Mouse (Mus musculus) E14TG2a.4 (cell line): ENCODE measurements at regions not wholly inside any gene's neighbourhood (a gene's known extent, or its start where the extent isn't known, plus 50 kb on each side); places are given as distances from the start of the nearest gene placed in this dataset.

Experiments used
- H3K27me3 ChIP-seq: 2 replicates; pipeline ENCODE4 v1.6.1; 2014; ENCODE audit warnings: low read length, control low read depth; ENCODE audit not compliant: insufficient read depth
- H3K36me3 ChIP-seq: 2 replicates; pipeline ENCODE4 v1.6.1; 2014; ENCODE audit warnings: low read length, control low read depth; ENCODE audit not compliant: insufficient read depth
- H3K4me1 ChIP-seq: replicated peaks from 2 replicates; pipeline ENCODE4 v1.6.1; 2014; ENCODE audit warnings: low read depth, low read length, control low read depth
- H3K4me3 ChIP-seq: replicated peaks from 2 replicates; pipeline ENCODE4 v1.5.1; 2014; ENCODE audit warnings: mild to moderate bottlenecking, low read length
- H3K9me3 ChIP-seq: 2 replicates; pipeline ENCODE4 v1.6.1; 2014; ENCODE audit warnings: low read length, control low read depth
- CTCF ChIP-seq: conservative IDR thresholded peaks from 2 replicates; pipeline ENCODE4 v1.5.1; 2014; ENCODE audit warnings: low read length
- NANOG ChIP-seq: IDR thresholded peaks from 2 replicates; pipeline ENCODE4 v1.6.1; 2014; ENCODE audit warnings: borderline replicate concordance, low read length, mixed read lengths
- POU5F1 ChIP-seq: IDR thresholded peaks from 2 replicates; pipeline ENCODE4 v1.6.1; 2014; ENCODE audit warnings: low read length, borderline replicate concordance

DNA sequence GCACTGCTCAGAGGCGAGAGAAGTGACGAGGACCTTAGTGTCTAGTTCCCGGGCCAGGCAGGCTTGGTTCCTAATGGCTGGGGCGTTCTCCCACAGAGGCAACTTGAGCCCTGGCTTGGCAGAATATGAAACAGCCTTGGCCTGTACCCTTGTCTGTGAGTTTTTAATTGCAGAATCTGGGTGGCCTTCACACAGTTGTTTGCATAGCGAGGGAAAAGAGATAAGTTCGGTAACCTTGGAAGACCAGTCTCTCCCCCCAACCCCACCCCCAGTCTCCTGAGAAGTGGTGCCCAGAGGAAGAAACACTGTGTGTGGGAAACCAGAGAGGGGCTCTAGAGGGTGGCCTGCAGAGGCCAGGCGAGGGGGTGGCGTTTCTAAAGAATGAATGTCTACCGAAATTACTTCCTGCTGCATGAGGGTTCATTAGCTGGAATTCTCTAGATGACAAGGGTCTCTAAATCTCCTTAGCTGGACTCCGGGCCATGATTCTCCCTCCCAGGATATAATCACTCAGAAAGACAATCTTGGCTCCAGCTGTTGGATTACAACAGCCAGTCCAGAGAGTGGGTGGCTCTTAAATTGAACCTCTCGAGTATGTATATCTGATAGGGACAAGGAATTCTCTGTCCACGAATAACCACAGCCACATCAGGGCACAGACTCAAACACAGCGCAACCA, 142.8 kb downstream of the Gm10260 start:
- no peaks in the 10 kb centered on the region for H3K9me3 ChIP-seq
- peak overlapping the region; percentile 24; the same call in 1 of the 2 replicates for H3K4me3 ChIP-seq
- no peaks in the 10 kb centered on the region for H3K27me3 ChIP-seq
- peaks cover 60% of the 10 kb centered on the region for H3K36me3 ChIP-seq
- H3K4me1 ChIP-seq, result peaks cover 34% of the 10 kb centered on the region
- TF ChIP-seq NANOG (no peak), CTCF (no peak), POU5F1 (no peak)

DNA sequence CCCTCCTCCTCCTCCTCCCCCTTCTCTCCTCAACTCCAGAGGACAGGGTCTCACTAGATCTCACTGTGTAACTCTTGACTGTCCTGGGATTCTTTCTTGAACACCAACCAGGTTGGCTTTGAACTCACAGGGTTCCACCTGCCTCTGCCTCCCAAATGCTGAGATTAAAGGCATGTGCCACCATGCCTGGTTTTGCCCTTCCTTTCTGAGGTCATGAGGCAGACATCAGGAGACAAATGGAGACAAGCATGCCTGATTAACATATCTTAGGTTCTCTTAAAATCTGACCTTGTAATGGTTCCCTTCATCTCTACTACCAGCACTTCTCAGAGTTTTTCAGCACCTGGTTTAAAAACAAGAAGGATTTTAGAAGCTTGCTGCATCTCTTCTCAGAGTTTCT, 143.5 kb downstream of the Gm10260 start:
- H3K4me3 ChIP-seq, result peak overlapping the region; percentile 24; the same call in 1 of the 2 replicates
- peaks cover 34% of the 10 kb centered on the region for H3K4me1 ChIP-seq
- H3K36me3 ChIP-seq, result peaks cover 58% of the 10 kb centered on the region
- no peaks in the 10 kb centered on the region for H3K27me3 ChIP-seq
- H3K9me3 ChIP-seq, result no peaks in the 10 kb centered on the region
- TF ChIP-seq CTCF, result no peak
- peak; percentile 64; the same call in 1 of the 2 replicates for TF ChIP-seq NANOG

DNA sequence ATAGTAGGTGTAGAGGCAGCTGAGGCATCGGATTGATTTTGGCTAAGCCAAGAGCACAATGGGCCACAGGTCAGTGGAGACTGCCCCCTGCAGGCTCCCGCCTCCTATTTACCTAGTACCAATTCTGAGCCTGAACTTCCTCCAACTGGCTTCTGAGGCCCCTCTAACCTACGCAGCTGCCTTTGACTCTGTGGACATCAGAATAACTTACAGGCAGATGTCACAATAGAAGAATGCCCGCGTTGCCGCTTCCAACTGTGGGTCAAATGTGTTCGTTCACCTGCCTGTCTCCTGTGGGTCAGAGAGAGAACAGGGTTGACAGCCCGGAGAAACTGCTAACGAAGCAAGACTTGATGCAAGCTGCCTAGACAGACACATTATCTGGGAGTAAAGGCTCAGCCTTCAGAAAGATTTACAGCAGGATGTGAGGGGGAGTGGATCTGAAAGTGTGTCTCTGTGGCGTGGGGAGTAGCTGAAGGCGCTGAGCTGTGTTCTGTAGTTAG, 153.2 kb downstream of the Gm10260 start:
- peak; percentile 54 for TF ChIP-seq CTCF
- no peak for TF ChIP-seq NANOG
- Histone ChIP-seq H3K4me3 (no peak overlapping the region), H3K36me3 (peaks cover 42% of the 10 kb centered on the region), H3K27me3 (no peaks in the 10 kb centered on the region), H3K9me3 (no peaks in the 10 kb centered on the region), H3K4me1 (peaks cover 55% of the 10 kb centered on the region)

DNA sequence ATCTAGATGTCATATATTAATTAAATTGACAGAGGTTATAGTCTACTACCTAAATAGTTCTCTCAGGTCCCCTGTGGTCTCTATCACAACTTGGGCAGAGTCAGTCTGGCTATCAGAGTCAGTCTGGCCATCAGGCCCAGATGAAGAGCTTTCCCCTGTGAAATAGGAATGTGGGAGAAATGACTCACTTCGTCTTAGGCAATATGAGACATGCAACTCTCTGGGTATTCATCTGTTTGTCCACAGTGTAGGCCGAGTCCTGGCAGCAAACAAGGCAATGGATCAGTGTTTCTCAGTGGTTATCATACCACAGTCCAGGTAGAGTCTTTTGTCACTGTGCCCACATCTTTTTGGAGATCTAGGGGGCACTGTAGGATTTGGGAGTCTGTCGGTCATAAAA, 156.0 kb downstream of the Gm10260 start:
- Histone ChIP-seq H3K36me3 (peaks cover 23% of the 10 kb centered on the region), H3K9me3 (no peaks in the 10 kb centered on the region), H3K27me3 (no peaks in the 10 kb centered on the region), H3K4me1 (peaks cover 81% of the 10 kb centered on the region), H3K4me3 (no peak overlapping the region)
- TF ChIP-seq CTCF (no peak), POU5F1 (no peak), NANOG (no peak)

DNA sequence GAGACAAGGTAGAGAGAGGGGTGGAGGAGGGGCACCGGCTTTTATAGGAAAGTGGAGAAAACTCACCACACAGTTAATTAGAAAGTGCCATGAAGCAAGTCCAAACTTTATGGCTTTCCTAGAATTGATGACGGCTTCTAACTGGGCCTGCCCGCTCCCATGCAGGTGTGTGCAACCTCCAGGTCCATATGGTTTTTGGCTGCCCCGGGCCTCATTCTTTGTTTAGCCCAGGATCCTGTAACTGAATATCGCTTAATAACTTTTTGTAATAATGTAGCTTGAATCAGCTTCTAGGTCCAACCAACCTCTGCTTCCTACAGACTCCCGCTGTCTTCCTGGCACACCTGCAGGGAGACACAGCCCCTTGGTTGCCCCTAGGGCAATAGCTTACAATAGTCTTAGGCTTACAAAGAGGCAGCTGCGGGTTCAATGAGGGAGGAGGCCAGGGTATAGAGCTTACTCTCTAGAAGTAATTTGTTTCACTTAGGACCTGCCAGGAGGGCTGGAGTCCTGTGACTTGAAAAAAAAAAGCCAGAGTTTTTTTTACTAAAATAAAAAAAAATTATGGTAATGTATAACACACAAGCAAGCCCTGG, 159.2 kb downstream of the Gm10260 start:
- TF ChIP-seq NANOG, result no peak
- no peak for TF ChIP-seq CTCF
- TF ChIP-seq POU5F1, result no peak
- peak overlapping the region; percentile 68 for H3K4me3 ChIP-seq
- H3K27me3 ChIP-seq, result no peaks in the 10 kb centered on the region
- peaks cover 12% of the 10 kb centered on the region for H3K9me3 ChIP-seq
- H3K4me1 ChIP-seq, result peaks cover 85% of the 10 kb centered on the region
- peaks cover 14% of the 10 kb centered on the region; the same call in 1 of the 2 replicates for H3K36me3 ChIP-seq

DNA sequence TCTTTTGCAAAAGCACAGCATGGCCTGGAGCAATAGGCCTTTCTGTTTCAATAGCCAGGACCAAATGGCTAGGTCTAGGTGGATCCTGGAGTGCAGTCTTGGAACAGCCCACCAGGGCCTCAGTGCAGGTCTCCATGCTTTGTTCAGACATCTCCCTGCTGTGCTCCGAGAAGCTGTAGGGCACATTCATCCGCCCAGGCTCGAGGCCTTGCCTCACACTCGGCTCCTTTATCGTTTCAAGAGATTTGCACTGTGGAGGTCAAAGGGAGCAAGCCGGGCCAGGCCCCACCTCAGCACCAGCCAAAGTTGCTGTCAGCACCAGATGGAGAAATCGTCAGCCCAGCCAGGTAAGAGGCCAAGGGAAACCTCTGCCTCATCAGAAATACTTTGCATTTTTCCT, 160.3 kb downstream of the Gm10260 start:
- H3K36me3 ChIP-seq, result peaks cover 14% of the 10 kb centered on the region; the same call in 1 of the 2 replicates
- peaks cover 12% of the 10 kb centered on the region for H3K9me3 ChIP-seq
- peak overlapping the region; percentile 68 for H3K4me3 ChIP-seq
- peaks cover 81% of the 10 kb centered on the region for H3K4me1 ChIP-seq
- TF ChIP-seq NANOG, result 0 out of 2 replicates have a peak, but pooled peaks have one; percentile 4
- TF ChIP-seq CTCF, result peak; percentile 12; the same call in 1 of the 2 replicates
- TF ChIP-seq POU5F1, result no peak
- no peaks in the 10 kb centered on the region for H3K27me3 ChIP-seq

DNA sequence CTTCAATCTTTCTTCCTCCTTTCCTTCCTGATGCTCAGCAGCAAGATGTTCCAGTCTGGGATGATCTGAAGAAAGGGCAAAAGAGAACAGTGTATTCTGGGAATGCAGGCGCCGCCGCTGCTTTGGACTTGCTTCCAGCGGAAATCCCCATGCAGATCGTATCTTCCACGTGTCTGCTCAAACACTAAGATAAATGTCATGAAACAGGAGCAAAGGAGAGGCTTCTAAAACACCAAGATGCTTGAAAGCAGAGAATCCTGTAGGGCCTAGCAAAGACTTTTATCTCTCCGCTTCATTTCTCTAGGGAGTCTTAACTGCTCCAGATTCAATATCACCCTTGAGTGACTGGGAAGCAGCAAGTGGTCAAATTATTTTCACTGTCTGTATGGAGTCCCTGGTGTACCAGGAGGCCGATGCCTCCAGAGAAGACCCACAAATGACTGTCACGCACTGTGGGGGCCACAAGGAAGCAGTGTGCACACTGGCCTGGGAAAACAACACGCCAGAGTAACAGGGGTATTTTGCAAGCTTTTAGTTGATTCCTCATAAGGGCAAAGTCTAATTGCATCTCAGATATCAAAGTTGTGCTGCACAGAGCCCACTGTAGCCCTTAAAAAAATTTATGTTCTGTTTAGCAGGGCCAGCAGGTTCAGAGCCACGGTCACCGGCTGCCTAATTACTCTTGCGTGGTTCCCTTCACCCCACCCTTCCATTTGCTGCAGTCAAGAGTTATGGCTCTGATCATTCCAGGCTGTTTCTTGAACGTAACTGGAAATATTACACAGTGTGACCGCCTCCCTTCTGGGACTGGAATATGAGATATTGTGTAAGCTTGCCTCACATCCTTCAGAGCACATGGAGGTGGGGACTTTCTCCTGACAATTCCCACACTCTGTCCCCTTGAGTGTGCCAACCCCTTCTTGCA, 161.7 kb downstream of the Gm10260 start:
- TF ChIP-seq CTCF (no peak), POU5F1 (no peak), NANOG (no peak)
- H3K27me3 ChIP-seq, result no peaks in the 10 kb centered on the region
- H3K4me1 ChIP-seq, result peaks cover 68% of the 10 kb centered on the region
- 0 out of 2 replicates have a peak overlapping the region, but pooled peaks have one; percentile 17 for H3K4me3 ChIP-seq
- peaks cover 11% of the 10 kb centered on the region; the same call in 1 of the 2 replicates for H3K36me3 ChIP-seq
- H3K9me3 ChIP-seq, result peaks cover 12% of the 10 kb centered on the region

DNA sequence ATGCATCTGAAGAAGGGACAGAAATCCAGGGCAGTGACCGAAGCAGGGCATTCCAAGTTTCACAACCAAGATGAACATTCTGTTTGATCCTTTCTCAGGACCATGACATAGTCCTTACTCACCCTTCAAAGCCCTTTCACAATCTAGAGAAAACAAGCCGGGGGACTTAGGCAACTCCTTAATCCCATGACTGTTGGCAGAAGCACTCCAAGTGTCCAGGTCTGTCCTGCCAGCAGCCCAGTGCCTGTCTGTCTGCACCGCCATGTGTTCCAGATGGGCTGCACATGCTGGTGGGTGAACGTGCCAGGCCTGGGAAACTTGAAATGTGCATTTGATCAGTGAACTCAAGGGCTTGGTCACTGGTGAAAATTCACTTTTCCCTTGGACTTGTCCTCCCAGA, 165.6 kb downstream of the Gm10260 start:
- H3K36me3 ChIP-seq, result peaks cover 11% of the 10 kb centered on the region; the same call in 1 of the 2 replicates
- no peaks in the 10 kb centered on the region for H3K27me3 ChIP-seq
- peaks cover 58% of the 10 kb centered on the region for H3K4me1 ChIP-seq
- H3K4me3 ChIP-seq, result no peak overlapping the region
- H3K9me3 ChIP-seq, result peaks cover 12% of the 10 kb centered on the region
- TF ChIP-seq CTCF (no peak), POU5F1 (no peak), NANOG (no peak)
